Mouse (Mus musculus): ENCODE results near the gene Pitpnm2. TPM values are rescaled to one million over a fixed set of nuclear protein-coding genes. Genes with fewer than 3 reads are reported as not detected.
"Not testable (repeated sequence)": the region's sequence is repeated elsewhere in the genome, so short reads cannot be mapped to it uniquely, and the experiment has no call there.

The Pitpnm2 gene
- polyA plus RNA-seq (2012; rRNA removed): 4.7 and 5.8 TPM in 2 replicates
- 1.9 and 2.1 TPM in 2 replicates for polyA plus RNA-seq (2014; fragmentation: Nextera tagmentation; extraction: Ambion mirVana)

- Histone ChIP-seq H3K4me2 (ENCODE audit: low read depth) (peak within 1 kb of the TSS; percentile 82), H3K27me3 (ENCODE audit: control insufficient read depth, insufficient read depth, low read length) (no peaks in the 10 kb centered on the region), H3K36me3 (replicated peaks; ENCODE audit: control insufficient read depth, insufficient read depth, low read depth) (peaks cover 2% of the 10 kb centered on the region; the same call in 1 of the 2 replicates), H3K9me3 (ENCODE audit: control insufficient read depth, low read length) (no peaks in the 10 kb centered on the region), H3K27ac (no peak within 1 kb of the TSS; the same call in 1 of the 2 replicates), H3K9ac (replicated peaks) (peak within 1 kb of the TSS; percentile 71), H3K4me1 (replicated peaks; ENCODE audit: control insufficient read depth in 2 of 2, insufficient read depth in 2 of 2, low read length in 1 of 2) (peaks cover 11 to 18% of the 10 kb centered on the region in 2 experiments), H3K4me3 (ENCODE audit: insufficient read depth in 1 of 2, low read depth in 2 of 2, low read length in 2 of 2) (peak within 1 kb of the TSS; percentile 59 to 75)
- DNase-seq (ENCODE audit: low read depth in 3 of 3, low spot score in 3 of 3) (no peak), ATAC-seq (ENCODE audit: insufficient read depth) (peak; percentile 57)
- WGBS (ENCODE audit: insufficient replicate concordance): 1% methylated on average over 72 of the region's 90 CpGs
- TF ChIP-seq EP300 (IDR thresholded peaks at IDR 0.05; ENCODE audit: low read depth): no peak
These were observed at the start of gene Pitpnm2 for GRCm38 (mm10) chr5:124249614-124250591. Gene Pitpnm2 (minus strand): TSS chr5:124249760.

- H3K9me3 ChIP-seq (ENCODE audit: control insufficient read depth, low read length); DNase-seq (ENCODE audit: low read depth in 3 of 3, low spot score in 3 of 3); H3K4me2 ChIP-seq (ENCODE audit: low read depth); H3K27me3 ChIP-seq (ENCODE audit: control insufficient read depth, insufficient read depth, low read length); H3K4me3 ChIP-seq (ENCODE audit: insufficient read depth in 1 of 2, low read depth in 2 of 2, low read length in 2 of 2); ATAC-seq (ENCODE audit: insufficient read depth); H3K9ac ChIP-seq (replicated peaks); H3K27ac ChIP-seq; H3K4me1 ChIP-seq (replicated peaks; ENCODE audit: control insufficient read depth in 2 of 2, insufficient read depth in 2 of 2, low read length in 1 of 2): not testable (repeated sequence)
- 57% methylated on average over 3 of the region's 4 CpGs for WGBS (ENCODE audit: insufficient replicate concordance)
- TF ChIP-seq CTCF (IDR thresholded peaks at IDR 0.05; ENCODE audit: low read depth): peak; percentile 75
- H3K36me3 ChIP-seq (replicated peaks; ENCODE audit: control insufficient read depth, insufficient read depth, low read depth): peaks cover 10% of the 10 kb centered on the region
These were observed 49.7 kb upstream of the Pitpnm2 start for GRCm38 (mm10) chr5:124299307-124299706.

- Histone ChIP-seq H3K27ac (no peak overlapping the region), H3K4me2 (ENCODE audit: low read depth) (no peak overlapping the region), H3K4me1 (replicated peaks; ENCODE audit: control insufficient read depth in 2 of 2, insufficient read depth in 2 of 2, low read length in 1 of 2) (no peaks in the 10 kb centered on the region), H3K4me3 (ENCODE audit: insufficient read depth in 1 of 2, low read depth in 2 of 2, low read length in 2 of 2) (no peak overlapping the region), H3K36me3 (replicated peaks; ENCODE audit: control insufficient read depth, insufficient read depth, low read depth) (peaks cover 17% of the 10 kb centered on the region), H3K9me3 (ENCODE audit: control insufficient read depth, low read length) (no peaks in the 10 kb centered on the region), H3K27me3 (ENCODE audit: control insufficient read depth, insufficient read depth, low read length) (no peaks in the 10 kb centered on the region), H3K9ac (replicated peaks) (no peak overlapping the region)
- TF ChIP-seq CTCF (IDR thresholded peaks at IDR 0.05; ENCODE audit: low read depth): no peak
- no peak for TF ChIP-seq EP300 (IDR thresholded peaks at IDR 0.05; ENCODE audit: low read depth)
- DNase-seq (ENCODE audit: low read depth in 3 of 3, low spot score in 3 of 3): no peak
- 80% methylated on average over 4 of the region's 4 CpGs for WGBS (ENCODE audit: insufficient replicate concordance)
- no peak for ATAC-seq (ENCODE audit: insufficient read depth)
These were observed 46.9 kb upstream of the Pitpnm2 start for GRCm38 (mm10) chr5:124296475-124296874.

GRCm38 (mm10) chr5:124293967-124294366, 44.4 kb upstream of the Pitpnm2 start:
- DNase-seq (ENCODE audit: low read depth in 3 of 3, low spot score in 3 of 3): no peak
- WGBS (ENCODE audit: insufficient replicate concordance): 81% methylated on average over 5 of the region's 5 CpGs
- Histone ChIP-seq H3K4me2 (ENCODE audit: low read depth) (no peak overlapping the region), H3K4me3 (ENCODE audit: insufficient read depth in 1 of 2, low read depth in 2 of 2, low read length in 2 of 2) (no peak overlapping the region), H3K36me3 (replicated peaks; ENCODE audit: control insufficient read depth, insufficient read depth, low read depth) (peaks cover 20% of the 10 kb centered on the region), H3K27me3 (ENCODE audit: control insufficient read depth, insufficient read depth, low read length) (no peaks in the 10 kb centered on the region), H3K4me1 (replicated peaks; ENCODE audit: control insufficient read depth in 2 of 2, insufficient read depth in 2 of 2, low read length in 1 of 2) (no peaks in the 10 kb centered on the region), H3K27ac (no peak overlapping the region), H3K9ac (replicated peaks) (no peak overlapping the region), H3K9me3 (ENCODE audit: control insufficient read depth, low read length) (no peaks in the 10 kb centered on the region)
- TF ChIP-seq EP300 (IDR thresholded peaks at IDR 0.05; ENCODE audit: low read depth) (no peak), CTCF (IDR thresholded peaks at IDR 0.05; ENCODE audit: low read depth) (no peak)
- ATAC-seq (ENCODE audit: insufficient read depth): no peak

GRCm38 (mm10) chr5:124290216-124290615, 40.7 kb upstream of the Pitpnm2 start:
- TF ChIP-seq EP300 (IDR thresholded peaks at IDR 0.05; ENCODE audit: low read depth) (no peak), CTCF (IDR thresholded peaks at IDR 0.05; ENCODE audit: low read depth) (no peak)
- no peak for ATAC-seq (ENCODE audit: insufficient read depth)
- H3K36me3 ChIP-seq (replicated peaks; ENCODE audit: control insufficient read depth, insufficient read depth, low read depth): peaks cover 18% of the 10 kb centered on the region

More at GRCm38 (mm10) chr5:124290216-124290615, 40.7 kb upstream of the Pitpnm2 start:
- 74% methylated on average over 4 of the region's 4 CpGs for WGBS (ENCODE audit: insufficient replicate concordance)
- Histone ChIP-seq H3K4me3 (ENCODE audit: insufficient read depth in 1 of 2, low read depth in 2 of 2, low read length in 2 of 2) (no peak overlapping the region), H3K9me3 (ENCODE audit: control insufficient read depth, low read length) (no peaks in the 10 kb centered on the region), H3K27ac (no peak overlapping the region), H3K9ac (replicated peaks) (no peak overlapping the region), H3K27me3 (ENCODE audit: control insufficient read depth, insufficient read depth, low read length) (no peaks in the 10 kb centered on the region), H3K4me2 (ENCODE audit: low read depth) (no peak overlapping the region), H3K4me1 (replicated peaks; ENCODE audit: control insufficient read depth in 2 of 2, insufficient read depth in 2 of 2, low read length in 1 of 2) (no peaks in the 10 kb centered on the region)
- DNase-seq (ENCODE audit: low read depth in 3 of 3, low spot score in 3 of 3): no peak

Data from liver, embryonic 14.5 days (tissue).